Mouse (Mus musculus): ENCODE results near the gene Mt4.

GRCm38 (mm10) chr8:94182055-94182929, 45.3 kb downstream of the Mt4 start:
- TF ChIP-seq POLR2A (IDR thresholded peaks at IDR 0.05; ENCODE audit: control insufficient read depth, low read depth, low read length) (no peak), CTCF (IDR thresholded peaks at IDR 0.05; ENCODE audit: control insufficient read depth, insufficient read depth, insufficient replicate concordance, low read depth, low read length) (no peak)

Data from testis, adult 2 months (tissue).